Mouse (Mus musculus) cerebellum, adult (tissue): ENCODE results near the gene Gm37240.

Source experiments
- ATAC-seq: cut with Nextera tagmentation; 2 replicates; pipeline ENCODE4 v1.9.2; 2017; ENCODE audit warnings: mild to moderate bottlenecking, moderate library complexity, mixed read lengths; ENCODE audit not compliant: insufficient number of reproducible peaks, low FRiP score, low TSS enrichment

The Gm37240 gene

DNA sequence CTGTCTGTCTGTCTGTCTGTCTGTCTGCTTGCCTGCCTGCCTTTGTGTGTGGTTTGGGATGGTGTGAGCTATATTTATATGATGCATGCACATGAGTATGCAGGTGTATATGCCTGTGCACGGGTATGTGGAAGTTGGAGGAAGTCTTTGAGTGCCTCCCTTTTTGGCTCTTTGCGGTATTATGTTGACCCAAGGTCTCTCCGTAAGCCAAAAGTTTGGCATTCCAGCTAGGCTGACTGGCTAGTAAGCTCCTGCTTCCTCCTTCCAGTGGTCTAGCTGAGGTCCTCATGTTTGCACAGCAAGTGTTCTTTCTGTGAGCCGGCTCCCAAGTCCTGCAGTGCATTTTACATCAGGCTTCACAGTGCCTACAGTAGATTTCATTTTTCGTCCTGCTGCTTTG lies 1047.8 kb downstream of the Gm37240 start:
- no peak for ATAC-seq

DNA sequence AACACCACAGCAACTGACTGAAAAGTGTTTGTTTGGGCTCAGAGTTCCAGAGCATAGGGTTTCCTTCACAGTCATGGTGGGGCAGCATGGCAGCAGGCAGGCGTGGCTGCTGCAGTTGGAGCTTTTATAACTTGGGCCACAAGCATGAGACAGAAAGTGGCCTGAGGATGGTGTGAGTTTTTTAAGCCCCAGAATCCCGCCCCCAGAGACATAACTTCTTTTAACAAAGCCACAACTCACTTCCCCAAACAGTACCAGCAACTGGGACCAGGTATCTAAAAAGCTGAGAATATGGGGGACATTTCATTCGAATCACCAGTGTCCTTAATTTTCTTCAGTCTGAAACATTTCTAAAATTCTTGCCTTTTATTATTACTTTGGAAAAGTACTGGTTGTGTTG lies 1049.3 kb downstream of the Gm37240 start:
- ATAC-seq = no peak

GRCm38 (mm10) chr3:84836029-84836428 lies 1051.3 kb downstream of the Gm37240 start:
- no peak for ATAC-seq

DNA sequence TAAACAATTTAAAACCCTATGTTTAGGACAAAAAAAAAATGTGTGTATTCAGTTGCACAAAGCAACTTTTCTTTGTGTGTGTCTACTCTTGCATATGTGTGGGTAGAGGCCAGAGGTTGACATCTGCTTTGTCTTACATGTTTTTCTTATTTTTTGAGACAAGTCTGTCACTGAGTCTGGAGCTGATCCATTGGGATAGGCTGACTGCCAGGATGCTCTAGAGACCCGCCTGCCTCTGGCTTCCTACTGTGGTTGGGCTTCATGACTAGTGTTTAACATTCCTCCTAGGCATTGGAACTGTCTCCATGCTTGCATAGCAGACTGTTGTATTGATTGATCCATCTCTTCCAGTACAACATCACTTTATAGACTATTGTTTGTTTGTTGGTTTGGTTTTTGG lies 1058.0 kb downstream of the Gm37240 start:
- no peak for ATAC-seq

DNA sequence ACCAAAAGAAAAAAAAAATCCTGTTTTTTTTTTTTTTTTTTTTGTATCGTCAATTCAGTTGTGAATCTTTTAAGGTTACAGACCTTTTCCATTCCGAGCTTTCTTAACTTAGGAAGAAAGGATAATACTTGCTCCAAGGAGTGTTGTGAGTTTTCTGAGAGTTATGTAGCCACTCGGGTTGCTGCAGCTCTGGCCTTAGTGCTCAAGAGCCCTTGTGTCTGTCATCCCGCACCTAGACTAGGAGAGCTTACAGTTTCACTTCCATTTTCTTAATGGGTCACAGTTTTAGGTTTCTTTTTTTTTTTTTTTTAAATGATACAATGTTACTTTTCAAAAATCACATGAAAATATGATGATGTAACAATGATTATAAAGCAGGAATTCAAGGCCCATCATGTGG lies 1059.7 kb downstream of the Gm37240 start:
- no peak for ATAC-seq

DNA sequence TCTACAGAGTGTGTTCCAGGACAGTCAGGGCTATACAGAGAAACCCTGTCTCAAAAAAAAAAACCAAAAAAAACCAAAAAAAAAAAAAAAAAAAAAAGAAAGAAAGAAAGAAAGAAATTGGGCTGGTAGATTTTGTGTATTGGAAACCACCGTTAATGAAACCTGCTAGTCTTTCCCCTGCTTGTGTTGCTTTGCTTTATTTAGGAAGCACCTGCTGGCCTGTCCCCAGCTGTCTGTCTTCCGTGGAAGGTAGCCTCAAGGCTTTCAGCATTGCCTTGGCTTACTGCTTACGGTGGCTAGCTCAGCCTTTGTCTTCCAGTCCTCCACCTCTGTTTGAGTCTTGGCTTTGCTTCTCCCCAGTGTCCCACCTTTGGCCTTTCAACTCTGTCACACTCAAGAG lies 1060.4 kb downstream of the Gm37240 start:
- no peak for ATAC-seq

DNA sequence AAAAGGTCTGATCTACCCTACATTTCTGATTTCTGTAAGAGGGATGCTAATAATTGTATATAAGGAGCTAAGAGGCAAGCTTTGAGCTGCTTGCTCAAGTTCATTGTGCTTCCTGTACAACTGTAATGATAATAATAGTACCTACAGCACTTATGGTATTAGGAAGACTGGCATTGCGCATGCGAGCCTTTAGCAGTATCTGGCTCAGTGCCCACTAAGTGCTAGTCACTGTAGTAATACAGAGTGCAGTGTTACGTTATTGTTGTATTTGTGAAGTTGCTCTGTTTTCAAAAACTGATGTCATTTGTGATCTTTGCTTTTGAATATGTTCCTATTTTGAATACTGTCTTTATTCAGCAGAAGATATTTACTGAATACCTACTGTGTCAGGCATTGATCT lies 1060.9 kb downstream of the Gm37240 start:
- ATAC-seq = no peak

- no peak for ATAC-seq
Measured at GRCm38 (mm10) chr3:84825990-84826389, 1061.3 kb downstream of the Gm37240 start.

GRCm38 (mm10) chr3:84820654-84821201 lies 1066.6 kb downstream of the Gm37240 start:
- no peak for ATAC-seq

DNA sequence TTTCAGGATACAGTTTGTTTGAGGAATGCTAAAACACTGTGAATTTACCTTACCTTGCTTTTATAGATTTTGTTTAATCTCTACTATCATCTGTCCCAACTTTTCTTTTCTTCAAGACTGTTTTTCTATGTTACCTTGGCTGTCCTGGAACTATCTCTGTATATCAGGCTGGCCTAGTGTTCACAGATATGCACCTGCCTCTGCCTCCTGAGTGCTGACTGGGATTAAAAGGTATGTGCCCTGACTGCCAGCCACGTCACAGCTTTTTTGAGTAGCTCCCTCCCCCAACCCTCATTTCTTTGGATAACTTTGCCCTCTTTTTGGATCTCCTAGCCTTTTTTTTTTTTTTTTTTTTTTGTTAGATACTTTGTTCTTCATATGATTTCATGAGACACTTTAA lies 1070.4 kb downstream of the Gm37240 start:
- ATAC-seq = no peak

- no peak for ATAC-seq
Measured at GRCm38 (mm10) chr3:84815461-84815860, 1071.9 kb downstream of the Gm37240 start.

GRCm38 (mm10) chr3:84814762-84815381 lies 1072.4 kb downstream of the Gm37240 start, which contains the start of gene Fbxw7:
Fbxw7 (plus strand) TSS chr3:84815268.
- peak; percentile 5 for ATAC-seq

- peak; percentile 93 for ATAC-seq
Measured at GRCm38 (mm10) chr3:84814157-84814761, 1073.1 kb downstream of the Gm37240 start.

- ATAC-seq = no peak
Measured at GRCm38 (mm10) chr3:84813436-84814156, 1073.7 kb downstream of the Gm37240 start.

DNA sequence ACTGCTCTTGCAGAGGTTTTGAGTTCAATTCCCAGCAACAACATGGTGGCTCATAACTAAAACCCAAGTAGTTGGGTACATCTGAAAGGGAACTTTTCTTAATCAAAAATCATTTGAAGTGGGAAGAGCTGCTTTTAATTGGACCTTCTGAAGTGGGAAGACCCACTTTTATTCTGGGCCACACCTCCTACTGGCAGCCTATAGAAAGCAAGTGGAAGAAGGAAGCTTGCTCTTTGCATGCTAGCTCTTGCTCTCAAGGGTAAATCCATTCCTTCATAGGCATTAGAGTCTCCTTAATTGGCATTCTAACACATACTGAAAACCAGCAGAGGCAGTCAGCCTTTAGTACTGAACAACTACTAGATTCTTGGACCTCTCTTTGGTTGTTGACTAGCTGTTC lies 1076.5 kb downstream of the Gm37240 start:
- ATAC-seq = no peak

DNA sequence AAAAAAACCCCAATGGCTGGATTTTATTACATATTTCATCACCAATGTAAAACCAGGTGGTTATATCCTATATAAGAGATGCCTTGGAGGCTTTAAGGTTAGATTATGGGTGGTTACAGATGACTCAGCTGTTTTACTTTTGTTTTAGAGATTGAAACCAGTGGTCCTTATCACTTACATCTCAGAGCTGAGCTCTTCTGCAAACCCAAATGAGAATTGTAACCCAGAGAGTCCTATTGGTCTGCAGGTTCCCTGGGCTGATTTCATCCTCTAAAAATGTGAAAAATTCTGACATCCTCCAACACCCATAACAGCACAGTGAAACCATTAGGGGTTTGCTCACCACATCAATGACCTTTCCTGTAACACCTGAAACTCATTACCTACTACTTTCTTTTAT lies 1078.4 kb downstream of the Gm37240 start:
- ATAC-seq = no peak

DNA sequence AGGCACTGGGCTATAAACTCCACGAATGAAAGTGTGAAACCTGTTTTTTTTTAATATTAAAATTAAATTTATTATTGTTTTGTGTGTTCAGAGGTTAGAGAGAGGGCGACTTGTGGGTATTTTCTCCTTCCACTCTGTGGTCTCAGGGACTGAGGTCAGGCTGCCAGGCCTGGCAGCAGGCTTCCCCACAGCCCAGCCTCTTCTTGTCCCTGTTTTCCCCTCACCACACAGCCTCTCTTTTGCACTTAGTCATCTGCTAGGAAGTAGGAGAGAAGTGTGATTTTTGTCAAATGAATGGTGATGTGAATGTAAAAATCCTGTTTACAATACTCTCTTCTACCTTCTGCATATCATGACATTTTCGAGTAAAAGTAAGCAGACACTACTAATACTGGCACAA lies 1079.5 kb downstream of the Gm37240 start:
- ATAC-seq = no peak

DNA sequence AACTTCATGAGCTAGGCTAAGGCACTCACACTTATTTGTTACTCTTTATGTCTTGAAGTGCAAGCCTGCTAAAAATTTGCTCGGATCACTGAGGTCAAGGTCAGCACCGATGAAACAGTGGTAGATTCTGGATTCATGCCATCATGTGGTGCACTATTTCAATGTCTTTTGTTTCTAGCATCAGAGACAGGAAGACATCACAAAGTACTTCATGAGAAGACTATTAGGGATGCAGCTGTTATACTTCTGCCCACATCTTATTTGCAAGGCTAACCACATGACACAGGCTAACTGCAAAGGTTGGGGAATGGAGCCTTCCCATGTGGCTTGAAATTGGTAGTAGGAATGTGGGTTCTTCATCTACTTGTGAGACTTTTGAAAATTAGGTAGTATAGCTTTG lies 1081.1 kb downstream of the Gm37240 start:
- no peak for ATAC-seq

GRCm38 (mm10) chr3:84804036-84804435 lies 1083.3 kb downstream of the Gm37240 start:
- no peak for ATAC-seq

DNA sequence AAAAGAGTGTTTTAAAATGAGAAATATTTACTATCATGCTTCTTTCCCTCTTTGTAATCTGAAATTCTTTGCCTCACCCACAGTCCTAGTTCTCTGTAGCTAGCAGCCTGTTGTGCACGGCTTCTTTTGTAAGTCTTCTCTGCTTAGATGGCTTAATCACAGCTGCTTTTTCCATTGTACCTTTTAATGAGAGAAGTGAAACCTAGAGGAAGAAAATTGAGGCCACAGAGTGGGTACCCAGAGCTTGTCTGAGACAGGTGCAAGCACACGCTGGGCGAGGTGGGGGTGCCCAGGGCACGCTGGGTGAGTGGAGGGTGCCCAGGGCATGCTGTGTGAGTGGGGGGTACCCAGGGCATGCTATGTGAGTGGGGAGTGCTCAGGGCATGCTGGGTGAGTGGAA lies 1099.4 kb downstream of the Gm37240 start:
- no peak for ATAC-seq

DNA sequence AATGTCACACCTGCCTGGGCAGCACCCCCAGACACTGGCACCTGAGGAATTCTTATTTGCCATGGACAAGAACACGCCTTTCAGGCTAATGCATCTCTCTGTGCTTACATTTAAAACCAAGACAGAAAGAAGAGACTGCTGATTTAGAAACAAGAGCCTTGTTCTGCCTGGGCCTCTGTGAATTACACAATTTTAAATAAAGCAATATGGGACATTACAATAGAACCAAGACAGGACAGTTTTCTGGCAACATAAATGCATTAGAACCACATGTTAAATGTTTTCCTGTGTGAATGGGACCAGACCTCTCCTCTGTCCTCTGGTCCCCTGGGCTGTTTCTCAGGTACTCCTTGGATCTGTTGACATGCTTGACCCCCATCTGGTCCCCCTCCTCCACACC lies 1111.2 kb downstream of the Gm37240 start:
- ATAC-seq = no peak
